Mouse (Mus musculus) R1 (cell line): ENCODE measurements at regions not wholly inside any gene's neighbourhood (a gene's known extent, or its start where the extent isn't known, plus 50 kb on each side); places are given as distances from the start of the nearest gene placed in this dataset.
A peak's percentile ranks its signal among the peaks of the same experiment; 100 is the strongest.

ENCODE experiments used
- DNase-seq: peaks from one replicate; pipeline ENCODE4 v3.0.0-alpha.2; 2018; ENCODE audit warnings: low read depth, low spot score

DNA sequence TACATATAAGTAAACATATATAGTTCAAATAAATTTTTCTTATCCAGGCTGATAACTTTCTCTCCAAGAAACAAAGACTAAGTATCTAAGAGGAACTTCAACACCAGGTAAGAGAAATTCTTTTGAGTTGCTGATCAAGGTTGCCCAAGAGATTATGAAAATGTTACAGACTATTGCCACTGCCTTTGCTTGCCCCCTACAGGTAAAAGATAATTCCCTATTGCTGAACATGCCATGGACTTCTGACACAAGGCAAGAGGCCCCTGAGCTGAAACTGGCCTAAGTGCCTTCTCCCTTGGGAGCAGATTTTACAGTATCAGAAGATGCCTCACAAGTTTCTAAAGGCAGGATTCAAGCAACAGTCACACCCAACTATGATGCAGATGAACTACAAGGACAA lies 2914.2 kb upstream of the Gm6569 start:
- no peak for DNase-seq

DNA sequence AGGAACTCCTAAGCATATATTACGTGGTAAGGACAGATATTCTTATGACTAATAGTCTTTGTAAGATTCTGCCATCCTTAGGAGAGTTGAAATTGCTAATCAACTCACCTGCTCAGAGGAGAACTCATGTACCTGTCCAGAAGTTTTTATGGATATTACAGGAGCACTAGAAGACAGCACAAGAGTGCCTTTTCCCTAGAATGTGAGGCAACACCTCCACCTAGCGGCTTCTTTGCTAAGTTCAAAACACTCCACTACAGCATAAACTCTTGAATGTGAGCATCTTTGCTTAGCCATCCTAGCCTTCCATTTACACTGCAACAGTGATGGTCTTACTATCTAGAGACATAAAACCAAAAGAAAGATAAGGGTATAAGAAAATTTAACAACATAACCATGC lies 2913.5 kb upstream of the Gm6569 start:
- DNase-seq, result peak; percentile 58
